Mouse (Mus musculus) small intestine, adult 2 months (tissue): ENCODE data around the gene Mafk.

Experiments used
- CTCF ChIP-seq: fragments of 200-500 bp; IDR thresholded peaks from 2 replicates; pipeline ENCODE4 v1.5.1; 2012; ENCODE audit warnings: low read depth, mild to moderate bottlenecking, control low read depth, inconsistent platforms, low read length, moderate library complexity, mixed read lengths; ENCODE audit not compliant: insufficient replicate concordance, insufficient read length; ENCODE audit errors: extremely low read depth
- POLR2A ChIP-seq: fragments of 200-500 bp; IDR thresholded peaks from 2 replicates; pipeline ENCODE4 v1.6.1; 2012; ENCODE audit warnings: low read depth, mild to moderate bottlenecking, control low read depth, inconsistent platforms, low read length, moderate library complexity

DNA sequence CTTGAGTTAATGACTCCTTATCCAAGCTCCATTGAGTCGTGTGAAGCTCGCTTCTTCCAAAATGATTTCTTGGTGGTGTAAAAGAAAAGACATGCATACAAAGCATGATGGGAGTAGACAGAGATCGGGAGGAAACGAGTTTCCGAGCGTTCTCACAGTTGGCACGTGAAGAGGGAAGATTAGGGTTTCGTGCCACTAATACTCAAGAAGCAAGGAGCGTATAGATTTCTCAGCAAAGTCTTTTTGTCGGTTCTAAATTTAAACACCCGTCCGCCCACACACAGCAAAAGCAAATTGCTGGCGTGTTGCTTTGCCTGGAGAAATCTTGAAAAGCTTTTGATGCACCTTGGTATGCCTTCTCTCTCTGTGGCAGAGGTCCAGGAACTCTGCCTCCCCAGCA is 38.1 kb downstream of the Mafk start:
- TF ChIP-seq POLR2A (no peak), CTCF (no peak)
